Mouse (Mus musculus) myocyte (in vitro differentiated cells): ENCODE results near the gene Fam120b. TPM values are rescaled to one million over a fixed set of nuclear protein-coding genes. Genes with fewer than 3 reads are reported as not detected.

ENCODE experiments used
- H3K27me3 ChIP-seq: one replicate; pipeline ENCODE4 v1.6.1; 2011; ENCODE audit not compliant: control insufficient read depth, insufficient read depth, insufficient read length
- H3K36me3 ChIP-seq: one replicate; pipeline ENCODE4 v1.6.1; 2011; ENCODE audit not compliant: control insufficient read depth, insufficient read depth
- H3K4me2 ChIP-seq: one replicate; pipeline ENCODE4 v1.6.1; 2011; ENCODE audit warnings: low read depth, control low read depth
- H3K4me3 ChIP-seq: one replicate; pipeline ENCODE4 v1.5.1; 2011; ENCODE audit warnings: mild to moderate bottlenecking, control low read depth, moderate library complexity
- H3K79me2 ChIP-seq: one replicate; pipeline ENCODE4 v1.6.1; 2011; ENCODE audit not compliant: control insufficient read depth, insufficient read depth
- H3ac ChIP-seq: one replicate; pipeline ENCODE4 v1.6.1; 2011; ENCODE audit not compliant: control insufficient read depth, insufficient read length
- CEBPB ChIP-seq: IDR thresholded peaks from 2 replicates; pipeline ENCODE4 v1.6.1; 2011; ENCODE audit warnings: mild to moderate bottlenecking, moderate library complexity; ENCODE audit not compliant: poor library complexity, insufficient read depth, severe bottlenecking
- E2F4 ChIP-seq: IDR thresholded peaks from one replicate; pipeline ENCODE4 v1.6.1; 2011; ENCODE audit warnings: mild to moderate bottlenecking, control low read depth, moderate library complexity; ENCODE audit not compliant: insufficient read depth
- MAX ChIP-seq: IDR thresholded peaks from one replicate; pipeline ENCODE4 v1.6.1; 2011; ENCODE audit warnings: low read depth, mild to moderate bottlenecking, control low read depth
- MYOD1 ChIP-seq, 3 experiments: IDR thresholded peaks; one replicate each; pipeline ENCODE4 v1.6.1; 2011; ENCODE audit warnings: control low read depth in 2 of 3, low read depth in 2 of 3, mild to moderate bottlenecking in 2 of 3, moderate library complexity in 1 of 3; ENCODE audit not compliant: insufficient read length in 2 of 3, control insufficient read depth in 1 of 3
- MYOG ChIP-seq, 3 experiments: IDR thresholded peaks; one replicate each; pipeline ENCODE4 v1.6.1; 2011; ENCODE audit warnings: control low read depth in 2 of 3, low read depth in 2 of 3, mild to moderate bottlenecking in 2 of 3; ENCODE audit not compliant: insufficient read length in 2 of 3, control insufficient read depth in 1 of 3, insufficient read depth in 1 of 3
- POLR2A ChIP-seq: IDR thresholded peaks from one replicate; pipeline ENCODE4 v1.6.1; 2011; ENCODE audit warnings: low read depth, mild to moderate bottlenecking, control low read depth, moderate library complexity; ENCODE audit not compliant: insufficient read length
- POLR2AphosphoS2 ChIP-seq: IDR thresholded peaks from one replicate; pipeline ENCODE4 v1.6.1; 2011; ENCODE audit warnings: low read depth, control low read depth; ENCODE audit not compliant: insufficient read length
- REST ChIP-seq: IDR thresholded peaks from one replicate; pipeline ENCODE4 v1.6.1; 2011; ENCODE audit warnings: mild to moderate bottlenecking, control low read depth, moderate library complexity; ENCODE audit not compliant: insufficient read depth, insufficient read length
- SRF ChIP-seq: IDR thresholded peaks from one replicate; pipeline ENCODE4 v1.6.1; 2011; ENCODE audit warnings: low read depth; ENCODE audit not compliant: control insufficient read depth, insufficient read length
- TCF12 ChIP-seq: IDR thresholded peaks from one replicate; pipeline ENCODE4 v1.6.1; 2011; ENCODE audit warnings: mild to moderate bottlenecking, control low read depth; ENCODE audit not compliant: poor library complexity, insufficient read depth, severe bottlenecking
- TCF3 ChIP-seq: IDR thresholded peaks from one replicate; pipeline ENCODE4 v1.6.1; 2011; ENCODE audit warnings: low read depth, control low read depth; ENCODE audit not compliant: insufficient read length
- USF1 ChIP-seq: IDR thresholded peaks from one replicate; pipeline ENCODE4 v1.6.1; 2011; ENCODE audit warnings: low read depth, mild to moderate bottlenecking, control low read depth, moderate library complexity
- polyA plus RNA-seq: library from polyadenylated mRNA; unstranded; fragments of >200 nt; fragmentation: generic; extraction: Trizol; gene quantifications from one replicate; pipeline ENCODE4 v1.2.1, GENCODE M21; 2012; ENCODE audit warnings: missing spikeins

Gene Fam120b
- polyA plus RNA-seq, 1 experiment: 8.8 TPM

GRCm38 (mm10) chr17:15375224-15375623, 20.8 kb upstream of the Fam120b start:
- Histone ChIP-seq H3ac (peak overlapping the region; percentile 53), H3K4me2 (peak overlapping the region; percentile 94), H3K36me3 (no peaks in the 10 kb centered on the region), H3K27me3 (no peaks in the 10 kb centered on the region), H3K4me3 (peak overlapping the region; percentile 76), H3K79me2 (peaks cover 43% of the 10 kb centered on the region)
- TF ChIP-seq MAX (no peak), CEBPB (no peak), POLR2A (no peak), USF1 (no peak), REST (no peak), TCF12 (no peak), MYOD1 (IDR thresholded peaks at IDR 0.05; ENCODE audit: control insufficient read depth in 1 of 3, insufficient read length in 2 of 3, low read depth in 2 of 3) (no peak), SRF (no peak), MYOG (IDR thresholded peaks at IDR 0.05; ENCODE audit: control insufficient read depth in 1 of 3, insufficient read depth in 1 of 3, insufficient read length in 2 of 3, low read depth in 2 of 3) (no peak), TCF3 (no peak), POLR2AphosphoS2 (no peak), E2F4 (no peak)

DNA sequence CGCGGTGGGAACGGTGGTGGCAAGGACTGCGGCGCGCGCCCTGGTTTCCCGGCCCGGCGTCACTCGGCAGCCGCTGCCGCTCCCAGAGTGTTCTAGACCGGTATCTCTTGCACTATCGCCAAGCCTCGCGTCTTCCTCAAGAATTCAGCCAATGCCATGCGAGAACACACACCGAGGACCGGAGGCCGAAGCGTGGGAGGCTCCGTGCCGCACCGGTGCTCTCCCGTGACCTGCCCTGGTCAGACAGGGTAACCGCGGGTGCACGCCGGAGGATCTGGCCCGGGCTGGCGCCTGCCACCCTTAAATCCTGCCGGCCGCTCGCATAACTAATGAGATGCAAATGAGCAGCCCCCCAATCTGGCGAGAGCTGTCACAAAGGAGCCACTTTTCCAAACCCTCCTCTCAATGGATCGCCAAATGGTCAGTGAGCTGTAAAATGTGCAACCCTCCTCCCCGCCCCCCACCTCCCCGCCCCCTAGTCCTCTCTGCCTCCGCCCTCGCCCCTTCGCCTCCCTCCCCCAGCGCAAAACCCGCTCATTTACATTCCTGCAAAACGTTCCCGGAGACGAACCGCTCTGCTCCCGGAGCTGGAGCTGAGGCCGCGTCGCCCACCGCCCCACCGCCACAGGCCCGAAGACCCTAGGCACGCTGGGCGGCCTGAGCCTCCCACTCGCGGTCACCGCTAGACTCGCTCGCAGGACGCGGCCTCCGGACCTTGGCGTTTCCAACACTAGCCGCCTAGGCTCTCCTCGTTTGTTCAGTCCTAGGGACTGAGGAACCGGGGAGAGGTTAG, 20.1 kb upstream of the Fam120b start:
- Histone ChIP-seq H3ac (peak overlapping the region; percentile 53), H3K27me3 (peaks cover 2% of the 10 kb centered on the region), H3K4me3 (peak overlapping the region; percentile 76), H3K36me3 (no peaks in the 10 kb centered on the region), H3K4me2 (peak overlapping the region; percentile 94), H3K79me2 (peaks cover 38% of the 10 kb centered on the region)
- TF ChIP-seq POLR2A (peak; percentile 95), REST (no peak), MYOD1 (IDR thresholded peaks at IDR 0.05; ENCODE audit: control insufficient read depth in 1 of 3, insufficient read length in 2 of 3, low read depth in 2 of 3) (peak in 2 of 3 experiments; percentile 22 to 75), TCF12 (no peak), MYOG (IDR thresholded peaks at IDR 0.05; ENCODE audit: control insufficient read depth in 1 of 3, insufficient read depth in 1 of 3, insufficient read length in 2 of 3, low read depth in 2 of 3) (peak in 2 of 3 experiments; percentile 22 to 71), SRF (peak; percentile 50), MAX (no peak), CEBPB (no peak), E2F4 (no peak), POLR2AphosphoS2 (peak; percentile 94), USF1 (no peak), TCF3 (no peak)

DNA sequence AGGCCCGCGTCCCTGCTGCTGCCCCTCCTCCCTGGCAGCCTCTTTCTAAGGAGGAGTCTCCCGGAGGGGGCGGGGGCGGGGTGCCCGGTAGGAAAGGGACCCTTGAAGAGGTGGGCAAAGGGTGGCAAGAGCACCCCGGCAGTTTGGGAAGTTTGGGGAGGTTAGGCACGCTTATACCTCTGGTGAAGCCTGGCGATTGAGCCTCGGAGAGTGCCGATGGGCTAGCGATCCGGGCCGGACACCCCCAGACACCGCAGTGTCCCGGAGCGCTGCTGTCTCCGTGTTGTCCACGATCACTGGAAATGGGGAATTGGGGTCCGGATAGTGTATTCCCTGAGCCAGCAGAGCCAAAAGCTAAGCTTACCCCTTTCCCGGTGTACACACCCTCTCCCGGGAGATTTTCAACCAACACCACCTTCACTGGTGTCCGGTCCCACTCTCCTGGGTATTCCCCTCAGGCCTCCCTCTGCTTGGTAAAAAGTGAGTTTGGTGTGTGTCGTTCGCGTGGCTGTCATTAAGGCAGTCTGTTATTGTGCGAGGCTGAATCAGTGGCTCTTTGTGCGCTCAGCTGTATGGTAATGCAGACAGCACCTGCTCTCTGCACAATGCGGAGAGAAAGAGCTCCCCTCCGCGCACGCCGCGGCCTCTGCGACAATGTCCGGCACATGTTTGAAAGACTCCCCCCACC, 19.4 kb upstream of the Fam120b start, which contains the start of gene Dll1:
Dll1 (minus strand) TSS at position 379 of the 688 bp plus-strand sequence.
- no peak for TF ChIP-seq SRF
- no peak for TF ChIP-seq E2F4
- no peak for TF ChIP-seq POLR2AphosphoS2
- no peak for TF ChIP-seq REST
- no peak for TF ChIP-seq POLR2A
- TF ChIP-seq TCF12: no peak
- no peak for TF ChIP-seq USF1
- no peak for TF ChIP-seq CEBPB
- no peak for TF ChIP-seq TCF3
- no peak for TF ChIP-seq MAX
- no peak for TF ChIP-seq MYOG (IDR thresholded peaks at IDR 0.05; ENCODE audit: control insufficient read depth in 1 of 3, insufficient read depth in 1 of 3, insufficient read length in 2 of 3, low read depth in 2 of 3)
- no peak for TF ChIP-seq MYOD1 (IDR thresholded peaks at IDR 0.05; ENCODE audit: control insufficient read depth in 1 of 3, insufficient read length in 2 of 3, low read depth in 2 of 3)
- Histone ChIP-seq H3K4me3 (peak within 1 kb of the TSS; percentile 76), H3K36me3 (no peaks in the 10 kb centered on the region), H3K79me2 (peaks cover 32% of the 10 kb centered on the region), H3K4me2 (peak within 1 kb of the TSS; percentile 94), H3K27me3 (peaks cover 4% of the 10 kb centered on the region), H3ac (peak within 1 kb of the TSS; percentile 53)

GRCm38 (mm10) chr17:15377901-15378300, 18.1 kb upstream of the Fam120b start:
- Histone ChIP-seq H3K36me3 (no peaks in the 10 kb centered on the region), H3ac (no peak overlapping the region), H3K4me2 (no peak overlapping the region), H3K27me3 (peaks cover 4% of the 10 kb centered on the region), H3K79me2 (peaks cover 23% of the 10 kb centered on the region), H3K4me3 (no peak overlapping the region)
- TF ChIP-seq CEBPB (no peak), E2F4 (no peak), POLR2A (no peak), TCF12 (no peak), MAX (no peak), POLR2AphosphoS2 (no peak), SRF (no peak), MYOG (IDR thresholded peaks at IDR 0.05; ENCODE audit: control insufficient read depth in 1 of 3, insufficient read depth in 1 of 3, insufficient read length in 2 of 3, low read depth in 2 of 3) (no peak), MYOD1 (IDR thresholded peaks at IDR 0.05; ENCODE audit: control insufficient read depth in 1 of 3, insufficient read length in 2 of 3, low read depth in 2 of 3) (no peak)
